32 mouse cellular contexts compared by ENCODE assay signal in genomic region chr14:58759759-58760158, GRCm38 (mm10).
"Had no signal": no experiment of that assay in that cellular context is flagged by ENCODE, and none has a peak within 500 bp of the region (broad histone marks: within the 10 kb centered on the region; RNA-seq: fewer than 3 reads in every experiment).

No protein-coding gene starts in this region.

- ATAC-seq: hindbrain, embryonic 16.5 days; hindbrain, postnatal 0 days; inflammation-experienced regulatory T-cells, adult 6 months; intestine, embryonic 15.5 days; intestine, embryonic 16.5 days; intestine, postnatal 0 days had no signal

- H3K9ac ChIP-seq: heart, embryonic 15.5 days; hindbrain, embryonic 12.5 days; hindbrain, embryonic 13.5 days; hindbrain, embryonic 14.5 days; hindbrain, embryonic 15.5 days; intestine, embryonic 15.5 days; kidney, embryonic 15.5 days had no signal

- H3K4me3 ChIP-seq: heart, embryonic 15.5 days; hindbrain, embryonic 10.5 days; hindbrain, embryonic 12.5 days; hindbrain, embryonic 13.5 days; hindbrain, embryonic 15.5 days; intestine, embryonic 15.5 days; kidney, embryonic 15.5 days; layer of hippocampus, adult 2 months; left cerebral cortex, adult 2 months had no signal

- H3K4me2 ChIP-seq: heart, embryonic 15.5 days; hindbrain, embryonic 12.5 days; hindbrain, embryonic 13.5 days; hindbrain, embryonic 14.5 days; hindbrain, embryonic 15.5 days; intestine, embryonic 15.5 days; kidney, embryonic 15.5 days had no signal

- DNase-seq: heart, postnatal 10 days; heart, postnatal 14 days; heart, postnatal 36 days; heart, postnatal 4 days; kidney, adult 11 months; kidney, adult 18-20 months; kidney, adult 2 months; kidney, adult 8-10 months; kidney, adult 9 months; kidney, postnatal 10 days; kidney, postnatal 14 days; kidney, postnatal 25 days; kidney, postnatal 36 days; kidney, postnatal 4 days; layer of hippocampus, adult 9-11 months; layer of hippocampus, postnatal 36 days had no signal

- H3K4me1 ChIP-seq: heart, embryonic 15.5 days; hindbrain, embryonic 10.5 days; hindbrain, embryonic 12.5 days; hindbrain, embryonic 13.5 days; hindbrain, embryonic 15.5 days; intestine, embryonic 15.5 days; kidney, embryonic 15.5 days had no signal

- H3K27ac ChIP-seq: heart, embryonic 15.5 days; hindbrain, embryonic 10.5 days; hindbrain, embryonic 12.5 days; hindbrain, embryonic 13.5 days; hindbrain, embryonic 14.5 days; hindbrain, embryonic 15.5 days; hindbrain, postnatal 0 days; intestine, embryonic 15.5 days; kidney, embryonic 15.5 days; kidney, postnatal 0 days; layer of hippocampus, adult 2 months; left cerebral cortex, adult 2 months had no signal

- H3K36me3 ChIP-seq: heart, embryonic 15.5 days; hindbrain, embryonic 10.5 days; hindbrain, embryonic 12.5 days; hindbrain, embryonic 13.5 days; hindbrain, embryonic 15.5 days; intestine, embryonic 15.5 days; kidney, embryonic 15.5 days had no signal

- H3K27me3 ChIP-seq: heart, embryonic 15.5 days; hindbrain, embryonic 12.5 days; hindbrain, embryonic 13.5 days; hindbrain, embryonic 15.5 days; intestine, embryonic 15.5 days; kidney, embryonic 15.5 days had no signal

- H3K9me3 ChIP-seq: heart, embryonic 15.5 days; hindbrain, embryonic 10.5 days; hindbrain, embryonic 12.5 days; hindbrain, embryonic 13.5 days; hindbrain, embryonic 15.5 days; intestine, embryonic 15.5 days; kidney, embryonic 15.5 days had no signal
